ENCODE assay signal across 39 mouse cellular contexts in the genomic region with DNA sequence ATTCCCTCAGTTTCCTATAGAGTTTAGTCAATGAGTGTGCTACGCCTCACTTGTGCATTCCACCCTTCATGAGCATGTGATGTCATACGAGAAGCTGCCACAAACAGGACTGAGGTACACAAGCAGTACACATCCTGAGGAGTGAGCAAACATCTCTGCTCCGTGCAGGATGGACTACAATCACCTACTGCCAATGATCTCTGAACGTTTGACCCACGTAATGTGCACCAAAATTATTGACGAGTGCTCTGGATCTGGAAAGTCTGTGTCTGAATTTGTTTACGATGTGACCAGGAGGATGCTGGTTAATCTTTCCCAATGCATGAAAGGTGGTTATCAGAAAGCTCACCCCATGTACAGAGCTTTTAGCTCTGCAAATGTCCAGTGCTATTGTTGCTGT. TPM values are rescaled to one million over a fixed set of nuclear protein-coding genes. Genes with fewer than 3 reads are reported as not detected.
"Had no signal": no experiment of that assay in that cellular context is flagged by ENCODE, and none has a peak within 500 bp of the region (broad histone marks: within the 10 kb centered on the region; RNA-seq: fewer than 3 reads in every experiment).

No protein-coding gene starts in this region.

- H3K27me3 ChIP-seq: embryonic facial prominence, embryonic 12.5 days; embryonic facial prominence, embryonic 13.5 days; embryonic facial prominence, embryonic 15.5 days; forebrain, embryonic 12.5 days; forebrain, embryonic 13.5 days; forebrain, embryonic 15.5 days had no signal

- H3K4me1 ChIP-seq: embryonic facial prominence, embryonic 10.5 days; embryonic facial prominence, embryonic 12.5 days; embryonic facial prominence, embryonic 13.5 days; embryonic facial prominence, embryonic 15.5 days; forebrain, embryonic 10.5 days; forebrain, embryonic 12.5 days; forebrain, embryonic 13.5 days; forebrain, embryonic 15.5 days had no signal

- H3K4me3 ChIP-seq: embryonic facial prominence, embryonic 10.5 days; embryonic facial prominence, embryonic 12.5 days; embryonic facial prominence, embryonic 13.5 days; embryonic facial prominence, embryonic 15.5 days; erythroblast, embryonic 14.5 days; forebrain, embryonic 10.5 days; forebrain, embryonic 12.5 days; forebrain, embryonic 13.5 days; forebrain, embryonic 15.5 days; gastrocnemius, adult 2 months; heart, adult 2 months had no signal

- H3K9ac ChIP-seq: embryonic facial prominence, embryonic 12.5 days; embryonic facial prominence, embryonic 13.5 days; embryonic facial prominence, embryonic 15.5 days; forebrain, embryonic 12.5 days; forebrain, embryonic 13.5 days; forebrain, embryonic 15.5 days; forebrain, postnatal 0 days had no signal

- H3K9me3 ChIP-seq: embryonic facial prominence, embryonic 10.5 days; embryonic facial prominence, embryonic 12.5 days; embryonic facial prominence, embryonic 13.5 days; embryonic facial prominence, embryonic 15.5 days; forebrain, embryonic 10.5 days; forebrain, embryonic 12.5 days; forebrain, embryonic 13.5 days; forebrain, embryonic 15.5 days had no signal

- ATAC-seq: forebrain, embryonic 13.5 days; forebrain, embryonic 14.5 days; forebrain, embryonic 15.5 days; forebrain, embryonic 16.5 days; forebrain, postnatal 0 days had no signal

- DNase-seq: cerebellum, adult 2 months; cerebellum, adult 8-10 months; cerebellum, adult 9-10 months; cerebellum, adult 9-11 months; cerebellum, postnatal 10 days; cerebellum, postnatal 14 days; cerebellum, postnatal 25 days; cerebellum, postnatal 36 days; embryo, embryonic 11 days; forebrain, postnatal 0 days; gastrocnemius, adult 2 months; gastrocnemius, postnatal 10 days; gastrocnemius, postnatal 14 days; gastrocnemius, postnatal 25 days; gastrocnemius, postnatal 36 days; heart, adult 11 months; heart, adult 18-20 months; heart, adult 2 months had no signal

- H3K36me3 ChIP-seq: embryonic facial prominence, embryonic 10.5 days; embryonic facial prominence, embryonic 12.5 days; embryonic facial prominence, embryonic 13.5 days; embryonic facial prominence, embryonic 15.5 days; forebrain, embryonic 10.5 days; forebrain, embryonic 12.5 days; forebrain, embryonic 15.5 days had no signal

- H3K27ac ChIP-seq: embryonic facial prominence, embryonic 10.5 days; embryonic facial prominence, embryonic 12.5 days; embryonic facial prominence, embryonic 13.5 days; embryonic facial prominence, embryonic 15.5 days; forebrain, embryonic 10.5 days; forebrain, embryonic 12.5 days; forebrain, embryonic 13.5 days; forebrain, embryonic 15.5 days; gastrocnemius, adult 2 months; heart, adult 2 months had no signal

- H3K4me2 ChIP-seq: embryonic facial prominence, embryonic 12.5 days; embryonic facial prominence, embryonic 13.5 days; embryonic facial prominence, embryonic 15.5 days; forebrain, embryonic 12.5 days; forebrain, embryonic 13.5 days; forebrain, embryonic 15.5 days had no signal

RNA-seq across cellular contexts. Expression of a gene that starts 16.6 kb away (rescaled TPM):
- total RNA-seq: common myeloid progenitor, adult 5-6 weeks; forebrain, postnatal 0 days; gastrocnemius, adult 18-20 months; gastrocnemius, adult 2 months; gastrocnemius, adult 8-10 months; gastrocnemius, postnatal 10 days; gastrocnemius, postnatal 14 days; gastrocnemius, postnatal 25 days; gastrocnemius, postnatal 36 days; gastrocnemius, postnatal 4 days; granulocyte monocyte progenitor cell, adult 5-6 weeks; heart, adult 18-20 months; heart, adult 2 months had no signal
- polyA plus RNA-seq: cerebellum, adult 2 months; cortical plate, adult 2 months; embryonic facial prominence, embryonic 10.5 days; embryonic facial prominence, embryonic 11.5 days; embryonic facial prominence, embryonic 12.5 days; embryonic facial prominence, embryonic 13.5 days; embryonic facial prominence, embryonic 14.5 days; embryonic facial prominence, embryonic 15.5 days; erythroblast, embryonic 14.5 days; forebrain, embryonic 10.5 days; forebrain, embryonic 11.5 days; forebrain, embryonic 12.5 days; forebrain, embryonic 13.5 days; forebrain, embryonic 14.5 days; forebrain, embryonic 15.5 days; forebrain, embryonic 16.5 days; forebrain, postnatal 0 days; frontal cortex, adult 2 months; heart, adult 2 months had no signal

RNA-seq across cellular contexts. Expression of a gene that starts 16.9 kb away (rescaled TPM):
- total RNA-seq: common myeloid progenitor, adult 5-6 weeks; gastrocnemius, adult 18-20 months; gastrocnemius, adult 2 months; gastrocnemius, adult 8-10 months; gastrocnemius, postnatal 10 days; gastrocnemius, postnatal 14 days; gastrocnemius, postnatal 25 days; gastrocnemius, postnatal 36 days; gastrocnemius, postnatal 4 days; granulocyte monocyte progenitor cell, adult 5-6 weeks; heart, adult 18-20 months; heart, adult 2 months had no signal
- polyA plus RNA-seq: embryonic facial prominence, embryonic 10.5 days; embryonic facial prominence, embryonic 11.5 days; embryonic facial prominence, embryonic 12.5 days; embryonic facial prominence, embryonic 13.5 days; embryonic facial prominence, embryonic 15.5 days; erythroblast, embryonic 14.5 days; forebrain, embryonic 10.5 days; forebrain, embryonic 11.5 days; forebrain, embryonic 12.5 days; forebrain, embryonic 13.5 days had no signal
